Mouse (Mus musculus) spleen, adult 2 months (tissue): ENCODE data around the gene Nbl1.

Experiments used
- CTCF ChIP-seq: fragments of 200-500 bp; IDR thresholded peaks from 2 replicates; pipeline ENCODE4 v1.5.1; 2011; ENCODE audit warnings: mild to moderate bottlenecking, inconsistent platforms; ENCODE audit not compliant: insufficient read depth, insufficient read length, insufficient replicate concordance; ENCODE audit errors: extremely low read depth
- POLR2A ChIP-seq: fragments of 200-500 bp; IDR thresholded peaks from 2 replicates; pipeline ENCODE4 v1.6.1; 2011; ENCODE audit warnings: low read depth, low read length, inconsistent platforms

DNA sequence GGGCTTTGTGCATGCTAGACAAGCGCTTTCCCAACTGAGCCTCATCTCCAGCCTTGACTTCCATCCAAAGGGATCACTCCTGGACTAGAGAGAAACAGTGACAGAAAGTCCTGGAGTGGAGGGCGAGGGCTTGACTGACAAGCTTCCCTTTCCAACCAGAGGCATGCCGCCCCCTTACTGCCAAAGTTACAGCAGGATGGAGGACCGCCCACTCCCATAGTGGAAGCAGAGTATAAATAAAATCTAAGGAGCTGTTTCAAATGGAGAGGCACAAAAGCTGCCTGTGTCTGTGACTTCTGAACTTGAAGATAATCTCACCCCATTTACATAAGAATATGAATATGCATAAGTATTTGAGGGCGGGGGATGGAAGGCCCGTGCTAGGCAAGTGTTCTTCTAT is 44.3 kb downstream of the Nbl1 start:
- TF ChIP-seq CTCF: no peak
- TF ChIP-seq POLR2A: no peak
